Mouse (Mus musculus): ENCODE measurements around the gene Kcna7.

DNA sequence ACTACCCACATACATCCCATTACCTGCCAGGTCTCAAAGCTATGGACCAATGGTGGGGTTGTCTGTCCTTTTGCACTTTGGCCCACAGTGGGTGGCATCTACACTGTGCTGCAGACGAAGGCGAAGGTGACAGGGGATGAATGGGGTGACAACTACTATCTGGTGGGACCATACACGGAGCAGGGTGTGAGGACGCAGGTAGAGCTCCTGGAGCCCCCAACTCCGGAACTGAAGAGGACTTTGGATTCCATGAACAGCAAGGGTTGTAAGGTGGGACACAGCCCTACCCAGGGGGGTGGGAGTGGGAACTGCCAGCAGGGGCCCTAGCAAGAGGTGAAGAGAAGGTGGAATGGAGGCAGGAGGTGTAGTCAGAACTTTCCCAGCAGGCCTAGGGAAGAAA, 31.0 kb downstream of the Kcna7 start:
- TF ChIP-seq CTCF (IDR thresholded peaks at IDR 0.05; ENCODE audit: borderline replicate concordance, extremely low read depth, insufficient read depth, insufficient read length) (no peak), POLR2A (IDR thresholded peaks at IDR 0.05; ENCODE audit: borderline replicate concordance, extremely low read depth, insufficient read depth, insufficient read length, poor library complexity, severe bottlenecking) (no peak)
